Mouse (Mus musculus) layer of hippocampus, postnatal 36 days (tissue): ENCODE results near the gene Cenpf. TPM values are rescaled to one million over a fixed set of nuclear protein-coding genes. Genes with fewer than 3 reads are reported as not detected.
A peak's percentile ranks its signal among the peaks of the same experiment; 100 is the strongest.

Source experiments
- DNase-seq, 2 experiments: peaks; one replicate each; pipeline ENCODE4 v3.0.0; 2022
- total RNA-seq, 2 experiments: library from RNA; stranded (reverse); gene quantifications; 2 replicates each; pipeline ENCODE4 v1.2.3; 2021

Cenpf gene
- total RNA-seq, result 1 to 10 TPM; 1.2 to 1.9 TPM

DNA sequence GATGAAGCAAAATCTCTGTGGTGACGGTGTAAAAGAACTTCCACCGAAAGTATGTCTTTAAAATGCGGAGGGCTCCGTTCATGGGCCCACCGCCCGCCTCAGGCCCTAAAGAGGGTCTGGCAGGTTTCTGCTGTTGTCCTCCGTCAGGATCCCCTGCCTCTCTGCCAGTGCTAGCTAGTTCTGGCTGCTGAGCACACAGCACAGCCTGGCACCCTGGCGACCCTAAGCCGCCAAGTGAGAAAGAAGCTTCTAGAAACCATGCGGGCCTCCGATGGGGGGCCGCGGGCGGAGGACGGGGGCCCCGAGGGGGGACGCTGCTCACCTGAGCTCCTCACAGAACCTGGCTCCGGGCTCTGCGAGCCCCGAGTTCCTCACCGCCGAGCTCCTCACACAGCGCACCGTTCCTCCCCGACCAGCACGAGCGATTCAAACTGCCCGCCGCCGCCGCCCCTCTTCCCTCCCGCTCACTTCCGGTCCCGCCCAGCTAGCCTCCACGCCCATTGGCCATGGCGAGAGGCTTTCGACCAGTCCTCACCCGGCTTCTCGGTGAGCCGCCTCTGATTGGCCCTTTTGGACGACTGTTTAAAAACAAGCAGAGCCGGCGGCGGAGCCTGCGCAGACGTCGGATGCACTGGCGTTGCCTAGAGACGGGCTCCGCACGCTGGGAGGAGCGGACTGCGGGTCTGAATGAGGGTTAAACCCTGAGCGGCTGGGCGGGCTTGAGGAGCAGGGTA lies at the start of gene Cenpf:
TSS of gene Cenpf (minus strand) at position 433 of the 734 bp plus-strand sequence.
- DNase-seq, result peak; percentile 96 to 98

DNA sequence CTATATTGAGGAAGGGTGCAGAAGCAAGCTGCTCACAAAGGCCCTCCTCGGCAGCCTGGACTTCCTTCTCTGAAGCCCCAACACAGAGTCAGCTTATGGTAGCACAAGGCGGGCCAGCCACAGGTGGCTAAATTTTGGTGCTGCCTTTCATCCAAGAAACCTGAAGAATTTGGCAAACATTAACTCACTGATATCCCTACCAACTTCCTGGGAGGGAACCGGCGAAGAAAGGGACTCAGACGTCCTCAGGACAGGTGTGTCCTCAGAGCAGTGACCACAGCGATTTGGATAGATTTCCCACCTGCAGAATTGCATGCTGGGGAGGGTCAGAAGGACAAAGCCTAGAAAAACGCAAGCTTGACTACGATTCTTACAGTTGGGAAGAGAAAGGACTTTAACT lies 44.3 kb upstream of the Cenpf start:
- DNase-seq, result no peak

DNA sequence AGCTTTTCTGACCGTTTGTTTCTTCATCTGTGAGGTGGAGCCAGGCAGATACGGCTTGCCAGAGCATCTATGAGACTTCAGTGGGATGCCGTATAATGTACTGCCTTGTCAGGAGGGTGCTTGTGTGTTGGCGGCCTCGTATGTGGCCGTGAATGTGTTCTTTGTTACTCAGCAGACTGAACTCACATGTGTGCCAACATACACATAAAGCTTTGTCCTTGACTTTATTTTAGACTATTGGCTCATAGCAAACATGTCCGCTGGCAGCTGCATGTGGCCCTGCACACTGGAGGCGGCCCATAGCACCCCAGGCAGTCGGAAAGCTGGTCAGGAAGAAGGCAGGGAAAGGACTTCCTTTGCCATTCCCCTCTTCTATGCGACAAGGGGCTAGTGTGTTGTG lies 43.8 kb upstream of the Cenpf start:
- no peak for DNase-seq

DNA sequence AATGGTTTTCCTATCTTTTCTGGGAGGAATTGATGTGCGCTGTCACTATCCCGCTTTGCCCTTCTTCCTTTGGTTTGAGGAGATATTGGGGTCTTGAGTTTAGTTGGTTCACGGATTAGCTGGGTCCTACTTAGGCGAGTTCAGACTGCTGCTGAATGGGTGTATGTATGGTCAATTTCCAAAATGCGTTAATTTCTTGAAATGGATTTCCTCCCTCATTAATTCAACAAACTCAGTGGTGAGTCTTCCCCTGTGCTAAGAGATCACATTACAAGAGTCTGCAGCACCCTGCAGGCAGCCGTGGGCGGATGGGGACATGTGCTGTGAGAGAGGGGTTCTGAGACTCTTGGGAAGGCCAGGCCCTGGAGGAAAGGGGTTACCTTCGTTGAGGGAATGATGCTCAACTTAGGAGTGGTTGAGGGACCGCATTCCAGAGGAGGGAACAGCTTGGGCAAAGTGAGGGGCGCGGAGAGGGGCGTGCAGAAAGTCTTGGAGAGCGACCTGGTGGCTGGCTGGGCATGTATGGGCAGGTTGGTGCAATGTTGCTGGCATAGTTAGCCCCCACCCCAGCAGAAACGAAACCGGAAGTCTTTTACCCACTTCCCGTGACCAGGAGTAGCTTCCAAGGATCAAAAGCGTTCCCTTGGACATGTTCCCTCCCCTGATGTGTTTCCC lies 41.4 kb upstream of the Cenpf start:
- no peak for DNase-seq

DNA sequence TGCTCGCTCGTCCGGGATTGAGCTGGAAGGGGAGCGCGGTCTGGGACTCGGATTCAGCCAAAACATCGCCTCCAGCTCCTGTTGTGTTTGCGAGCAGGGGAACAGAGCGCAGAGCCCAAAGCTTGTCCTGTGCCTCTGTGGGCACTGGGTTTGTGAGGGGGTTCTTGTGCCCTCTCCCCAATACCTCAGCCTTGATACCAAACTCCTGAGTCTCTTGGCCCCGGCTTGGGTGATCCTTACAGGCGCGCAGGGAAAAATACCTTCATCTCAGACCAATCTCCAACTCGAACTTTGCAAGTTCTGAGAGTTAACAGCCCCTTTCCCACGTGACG lies 40.9 kb upstream of the Cenpf start:
- no peak for DNase-seq

DNA sequence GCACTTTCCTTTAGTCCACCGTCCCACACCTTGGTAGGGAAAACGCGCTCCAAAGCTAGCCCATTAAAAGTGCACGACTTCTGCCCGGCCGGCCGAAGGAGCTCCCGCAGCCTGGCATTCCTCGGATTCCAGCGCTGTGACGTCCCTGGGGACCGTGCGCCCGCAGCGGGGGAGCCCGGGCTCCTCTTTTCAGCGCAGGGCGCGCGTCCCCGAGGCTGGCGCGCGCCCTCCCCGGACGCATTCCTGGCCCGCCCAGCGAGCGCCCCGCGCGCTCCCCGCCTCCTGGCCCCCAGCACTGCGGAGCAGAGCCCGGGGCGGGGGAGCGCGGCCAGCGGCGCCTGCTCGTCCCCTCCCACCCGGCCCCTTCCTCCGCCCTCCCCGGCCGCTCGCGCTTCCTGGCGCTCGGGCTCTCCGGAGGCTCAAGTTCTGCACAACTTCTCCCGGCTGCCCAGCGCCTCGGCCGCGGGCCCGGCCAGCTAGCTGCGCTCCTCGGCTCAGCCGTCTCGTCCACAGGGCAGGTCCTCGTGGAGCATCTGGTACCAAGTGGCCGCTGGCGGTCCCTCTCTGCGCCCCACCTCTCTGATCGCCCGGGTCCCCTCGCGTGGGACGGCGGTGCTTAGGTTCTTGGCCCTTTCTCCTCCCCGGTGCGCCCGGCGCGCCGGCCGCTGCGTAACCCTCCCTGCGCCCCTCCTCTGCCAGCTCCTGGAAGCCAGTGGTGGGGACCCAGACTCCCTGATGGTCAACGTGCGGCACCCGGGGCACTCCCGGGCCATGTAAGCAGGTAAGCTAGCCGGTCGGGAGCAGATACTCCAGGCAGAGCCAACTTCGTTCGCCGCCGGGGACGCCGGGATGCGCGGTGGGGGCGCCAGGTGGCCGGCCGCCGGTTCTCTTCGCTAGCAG lies 40.2 kb upstream of the Cenpf start, which contains the start of gene Ptpn14:
TSS of gene Ptpn14 (plus strand) at position 385 of the 900 bp plus-strand sequence.
- peak; percentile 33 to 36 for DNase-seq

DNA sequence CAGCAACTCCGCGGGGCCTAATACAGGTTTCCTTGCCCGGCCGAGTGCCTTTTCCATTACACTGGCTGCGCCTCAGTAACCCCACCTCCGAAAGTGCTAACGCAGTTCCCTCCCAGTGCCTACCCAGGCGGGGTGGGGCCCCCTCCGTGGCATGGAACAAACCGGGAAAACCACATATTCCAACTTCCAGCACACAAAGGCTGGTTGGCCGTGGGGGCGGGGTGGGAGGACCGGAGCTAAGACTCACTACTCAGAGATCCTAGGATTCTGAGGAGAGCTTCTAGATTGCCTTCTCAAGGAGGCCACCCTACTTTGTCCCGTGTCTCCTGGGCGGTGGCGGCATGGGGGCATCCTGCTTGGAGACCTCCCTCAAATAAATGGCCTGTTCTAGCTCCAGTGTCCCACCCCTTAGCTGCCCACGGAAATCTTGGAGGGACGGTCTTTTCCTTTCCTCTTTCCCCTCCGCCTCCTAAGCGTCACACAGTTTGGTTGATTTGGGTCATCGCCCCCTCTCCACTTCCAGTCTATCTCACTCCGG lies 39.5 kb upstream of the Cenpf start:
- no peak for DNase-seq

DNA sequence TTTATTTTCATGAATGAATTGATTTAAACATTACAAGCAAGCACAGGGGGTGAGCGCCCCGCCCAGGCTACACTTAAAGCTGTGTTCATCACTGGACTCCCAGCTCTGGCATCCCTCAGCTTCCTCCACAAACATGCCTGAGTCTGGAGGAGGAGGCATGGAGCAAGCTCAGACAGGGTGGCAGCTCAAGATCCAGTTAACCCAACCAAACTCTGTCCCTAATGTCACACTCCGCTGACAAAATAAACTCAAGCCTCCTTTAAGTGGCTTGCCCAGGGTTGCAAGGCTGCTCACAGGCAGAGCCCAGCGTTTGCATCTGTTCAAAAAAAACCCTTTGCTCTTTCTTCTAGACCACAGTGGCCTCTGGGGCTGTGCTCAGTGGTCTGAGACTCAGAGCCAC lies 38.2 kb upstream of the Cenpf start:
- no peak for DNase-seq

DNA sequence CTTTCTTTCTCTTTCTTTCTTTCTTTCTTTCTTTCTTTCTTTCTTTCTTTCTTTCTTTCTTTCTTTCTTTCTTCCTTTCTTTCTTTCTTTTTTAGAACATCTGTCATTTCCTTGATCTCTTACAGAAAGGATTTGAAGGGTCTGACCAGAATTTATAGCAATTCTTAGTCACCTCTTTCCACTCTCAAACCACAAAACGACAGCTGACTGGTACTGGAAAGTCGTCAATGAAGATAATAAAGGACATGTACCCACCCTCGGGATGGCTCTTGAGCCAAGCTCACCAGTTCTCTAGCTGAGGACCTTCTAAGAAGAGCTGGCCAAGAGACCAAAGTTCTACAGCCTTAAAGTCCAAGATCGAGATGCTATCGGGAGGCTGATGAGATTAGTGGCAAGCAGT lies 30.7 kb upstream of the Cenpf start:
- DNase-seq, result no peak

DNA sequence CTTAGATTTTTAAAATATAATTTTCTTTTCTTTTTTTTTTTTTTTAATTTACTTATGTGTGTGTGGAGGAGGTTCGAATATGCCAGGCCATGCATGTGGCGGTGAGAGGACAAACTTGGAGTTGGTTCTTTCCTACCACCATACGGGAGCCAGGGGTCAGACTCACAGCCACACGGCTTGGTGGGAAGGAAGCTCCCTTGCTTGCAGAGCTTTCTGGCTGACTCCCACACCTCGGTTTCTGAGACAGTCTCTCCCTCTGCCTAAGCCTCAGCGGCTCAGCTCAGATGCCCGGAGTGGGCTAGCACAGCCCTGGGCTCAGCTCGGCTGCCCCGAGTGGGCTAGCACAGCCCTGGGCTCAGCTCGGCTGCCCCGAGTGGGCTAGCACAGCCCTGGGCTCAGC lies 29.7 kb upstream of the Cenpf start:
- DNase-seq, result no peak

DNA sequence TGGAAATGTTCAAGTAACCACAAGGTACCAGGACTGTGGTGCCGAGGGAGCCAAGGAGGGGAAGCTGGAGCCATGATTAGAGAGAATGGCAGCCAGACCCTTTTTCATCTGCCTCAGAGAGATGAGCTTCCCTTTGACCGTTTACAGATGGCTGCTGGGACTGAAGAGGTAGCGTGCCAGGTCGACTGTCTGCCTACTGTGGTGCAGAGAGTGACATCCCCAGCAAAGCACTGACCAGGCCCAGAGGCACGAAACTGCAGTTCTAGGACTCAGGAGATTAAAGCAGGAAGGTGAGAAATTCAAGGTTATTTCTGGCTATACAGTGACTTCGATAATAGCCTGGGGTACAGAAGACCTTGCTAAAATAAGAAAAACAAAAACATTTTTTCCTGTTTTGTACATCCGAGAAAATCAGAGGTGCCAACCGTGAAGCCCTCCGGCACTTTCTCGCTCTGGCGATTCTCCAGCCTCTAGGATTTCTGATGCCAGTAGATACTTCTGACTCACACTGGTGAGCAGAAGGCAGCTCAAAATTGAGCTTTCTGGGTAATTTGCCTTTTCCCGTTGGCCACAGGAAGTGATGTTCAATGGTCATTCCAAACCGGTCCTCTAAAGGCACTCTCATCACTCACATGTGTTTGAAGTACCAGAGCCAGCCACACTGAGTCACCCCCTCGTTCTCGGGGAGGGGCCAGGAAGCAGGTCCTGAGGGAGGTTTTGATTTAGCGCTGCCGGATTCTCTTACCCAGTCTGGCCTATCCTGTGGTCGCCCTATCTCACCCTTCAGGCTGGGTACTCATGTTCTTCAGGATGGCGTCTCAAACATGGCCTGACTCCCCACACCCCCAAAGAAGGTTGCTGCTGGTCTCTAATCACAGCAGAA lies 28.3 kb upstream of the Cenpf start:
- no peak for DNase-seq

DNA sequence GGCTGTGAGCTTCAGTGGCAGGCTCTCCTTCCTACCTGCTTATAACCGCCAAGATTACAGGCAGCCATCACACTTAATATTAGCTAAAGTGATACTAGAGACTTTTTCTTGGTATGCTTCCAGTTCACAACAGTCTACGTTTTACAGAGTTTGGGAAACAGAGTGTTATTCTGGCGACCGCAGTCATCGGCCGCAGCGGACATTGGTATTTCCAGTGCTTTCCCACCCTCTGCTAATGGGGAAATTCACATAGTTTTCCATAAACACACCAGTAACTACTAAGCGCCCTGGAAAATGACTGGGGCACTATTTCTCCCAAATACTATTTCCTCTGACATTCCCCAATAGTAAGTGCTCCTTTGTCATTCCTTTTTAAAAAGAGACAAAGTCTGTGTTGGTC lies 21.1 kb upstream of the Cenpf start:
- DNase-seq, result no peak

DNA sequence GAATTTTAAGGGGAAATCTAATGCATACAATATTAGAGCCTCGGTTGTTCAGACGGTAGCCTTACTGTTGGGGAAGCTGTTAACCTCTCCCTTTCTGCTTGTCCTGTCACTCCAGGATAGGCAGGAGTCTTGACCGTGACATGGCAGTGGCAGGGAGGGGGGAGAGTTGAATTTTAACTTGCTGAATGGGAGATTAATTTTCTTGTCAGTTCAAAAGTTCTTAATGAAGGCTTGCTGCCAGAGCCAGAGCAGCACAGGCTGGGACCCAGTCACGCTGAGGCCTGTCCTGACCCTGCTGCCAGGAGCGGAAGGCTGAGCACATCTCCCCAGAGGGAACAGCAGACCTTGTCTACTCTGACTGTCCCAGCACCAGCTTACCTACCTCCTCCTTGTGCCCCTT lies 19.5 kb upstream of the Cenpf start:
- DNase-seq, result no peak

DNA sequence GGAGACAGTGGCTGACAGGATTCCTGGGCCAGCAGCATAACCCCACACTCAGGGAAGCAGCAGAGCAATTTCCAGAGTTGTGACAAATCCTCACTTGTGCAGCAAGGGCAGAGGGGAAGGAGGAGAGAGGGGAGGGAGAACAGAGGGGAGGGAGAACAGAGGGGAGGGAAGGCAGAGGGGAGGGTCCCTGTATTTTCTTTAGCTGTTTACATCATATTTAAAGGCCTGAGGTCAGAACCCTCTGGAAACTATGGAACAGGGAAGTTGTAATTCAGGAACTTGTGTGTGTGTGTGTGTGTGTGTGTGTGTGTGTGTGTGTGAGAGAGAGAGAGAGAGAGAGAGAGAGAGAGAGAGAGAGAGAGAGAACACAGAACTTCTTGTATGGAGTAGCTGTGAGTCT lies 19.1 kb upstream of the Cenpf start:
- no peak for DNase-seq

DNA sequence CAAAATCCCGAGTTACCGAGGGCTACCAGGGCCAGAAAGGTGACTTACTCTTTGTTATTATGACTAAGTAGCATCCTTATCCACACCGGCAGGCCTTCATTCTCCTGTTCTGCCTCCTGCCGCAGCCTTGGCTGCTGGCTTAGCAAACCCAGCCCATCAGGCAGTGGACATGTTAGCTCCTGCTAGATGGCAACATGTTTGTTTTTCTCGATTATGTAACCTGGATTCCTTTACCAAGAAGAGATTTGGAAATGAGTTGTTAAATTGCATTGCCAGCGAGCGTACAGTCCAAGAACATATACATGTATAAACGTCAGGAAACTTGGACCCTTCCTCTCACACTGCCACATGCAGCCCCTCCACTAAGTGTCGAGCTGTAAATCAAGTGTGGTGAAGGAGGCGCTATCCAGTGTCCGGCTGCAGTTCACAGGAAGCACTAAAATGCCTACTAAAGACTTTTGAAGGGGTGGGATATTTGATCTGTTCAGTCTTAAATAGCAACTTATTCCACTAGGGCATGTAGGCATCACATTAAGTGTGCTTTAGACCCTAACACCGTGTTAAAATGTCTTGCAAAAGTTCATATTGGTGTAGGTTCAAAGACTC lies 18.3 kb upstream of the Cenpf start:
- DNase-seq, result no peak

DNA sequence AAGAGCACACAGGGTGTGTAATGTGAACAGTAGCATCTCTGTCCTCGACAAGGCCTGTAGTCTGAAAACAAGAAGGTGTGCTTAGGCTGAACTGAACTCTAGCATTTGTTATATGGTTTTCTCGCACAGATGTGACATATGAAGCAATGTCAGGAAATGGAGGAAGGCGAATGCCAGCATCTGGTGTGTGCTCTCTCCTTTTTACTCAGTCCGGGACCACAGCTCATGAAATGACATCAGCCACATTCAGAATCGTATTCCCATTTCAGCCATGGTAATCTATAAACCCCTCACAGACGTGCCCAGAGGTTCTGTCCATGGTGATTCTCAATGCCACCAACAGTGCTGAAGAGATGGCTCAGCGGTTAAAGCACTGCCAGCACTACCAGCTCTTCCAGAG lies 15.7 kb upstream of the Cenpf start:
- no peak for DNase-seq

DNA sequence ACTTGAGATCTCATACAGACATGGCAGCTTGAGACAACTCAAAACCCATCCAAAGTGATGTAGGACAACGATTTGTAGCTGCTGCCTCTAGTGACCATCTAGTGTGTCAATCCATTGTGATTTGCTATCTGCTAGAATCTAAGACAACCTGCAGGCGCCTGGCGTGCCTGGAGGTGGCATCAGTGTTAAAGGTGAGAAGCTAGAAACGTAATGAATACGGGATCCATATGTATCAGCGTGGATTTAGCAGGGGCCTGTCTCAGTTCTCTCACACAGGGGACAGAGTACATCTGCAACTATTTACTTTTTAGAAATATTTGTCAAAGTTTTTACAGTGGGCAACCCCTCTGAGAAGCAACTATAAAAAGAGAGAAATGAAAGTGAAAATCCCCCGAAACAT lies 15.3 kb upstream of the Cenpf start:
- no peak for DNase-seq

DNA sequence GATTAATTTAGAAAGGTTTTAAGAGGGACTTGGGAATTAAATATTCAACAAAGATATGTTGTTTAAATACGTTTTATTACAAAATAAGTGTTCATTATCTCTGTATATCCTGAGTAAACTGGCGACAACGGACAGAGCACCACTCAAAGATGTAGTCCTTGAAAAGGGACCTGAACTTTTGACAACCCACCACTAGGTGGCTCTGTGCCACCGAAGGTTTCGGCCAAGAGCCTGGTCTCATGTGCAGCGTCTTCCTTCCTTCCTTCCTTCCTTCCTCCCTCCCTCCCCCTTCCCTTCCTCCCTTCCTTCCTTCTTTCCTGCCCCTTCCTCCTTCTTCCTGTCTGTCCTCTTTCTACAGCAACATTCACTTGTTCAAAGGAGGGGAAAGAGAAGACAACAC lies 13.1 kb upstream of the Cenpf start:
- peak; percentile 48 to 58 for DNase-seq

DNA sequence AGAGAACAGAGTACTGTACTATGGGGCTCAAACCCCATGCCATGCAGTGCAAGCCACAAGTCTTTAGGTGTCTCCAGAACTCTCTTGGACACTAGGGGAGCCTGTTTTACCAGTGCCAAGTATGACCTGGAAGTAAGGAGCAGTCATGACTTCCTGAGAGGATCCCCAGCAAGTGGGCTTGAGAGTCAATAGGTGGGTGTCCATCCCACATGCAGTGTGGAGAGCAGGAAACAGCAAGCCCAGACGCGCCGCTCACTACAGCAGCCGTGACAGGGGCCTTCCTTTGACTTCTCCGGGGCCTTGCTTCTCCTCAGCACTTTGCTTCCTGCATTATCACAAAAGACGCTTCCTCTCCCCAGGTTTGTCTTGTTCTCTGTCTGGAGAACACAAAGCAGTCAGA lies 12.3 kb upstream of the Cenpf start:
- DNase-seq, result no peak

DNA sequence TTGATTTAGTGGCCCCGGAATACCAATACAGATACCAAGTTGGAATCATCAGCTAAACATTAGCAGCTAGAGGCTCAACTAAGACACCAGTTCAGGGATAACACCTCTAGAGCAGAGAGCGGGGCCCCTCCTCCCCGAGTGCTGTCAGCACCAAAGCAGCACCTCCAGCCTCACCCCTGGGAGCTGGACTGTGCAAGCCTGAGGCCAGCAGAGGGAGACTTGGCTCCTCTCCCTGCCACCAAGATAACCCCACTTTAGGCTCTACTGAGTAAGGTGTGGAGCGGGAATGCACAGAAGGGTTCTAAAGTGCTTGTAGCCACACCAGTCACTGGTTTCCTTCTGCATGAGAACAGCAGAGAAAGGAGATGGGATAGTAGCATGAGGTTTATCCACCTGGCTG lies 10.5 kb upstream of the Cenpf start:
- DNase-seq, result no peak

DNA sequence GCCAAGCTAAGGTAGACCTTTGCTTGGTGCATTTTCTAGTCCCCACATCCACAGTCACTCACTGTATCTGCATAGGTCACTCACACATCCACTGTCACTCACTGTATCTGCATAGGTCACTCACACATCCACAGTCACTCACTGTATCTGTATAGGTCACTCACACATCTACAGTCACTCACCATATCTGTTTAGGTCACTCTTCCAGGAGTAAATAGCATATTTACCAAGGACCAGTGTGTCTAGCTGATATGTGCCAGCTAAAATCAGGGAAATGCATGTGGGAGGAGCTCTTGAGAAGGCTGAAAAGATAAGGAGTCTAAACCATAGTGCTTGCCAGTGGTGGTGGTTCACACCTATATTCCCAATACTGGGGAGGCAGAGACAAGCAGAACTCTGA lies 7.4 kb upstream of the Cenpf start:
- no peak for DNase-seq

DNA sequence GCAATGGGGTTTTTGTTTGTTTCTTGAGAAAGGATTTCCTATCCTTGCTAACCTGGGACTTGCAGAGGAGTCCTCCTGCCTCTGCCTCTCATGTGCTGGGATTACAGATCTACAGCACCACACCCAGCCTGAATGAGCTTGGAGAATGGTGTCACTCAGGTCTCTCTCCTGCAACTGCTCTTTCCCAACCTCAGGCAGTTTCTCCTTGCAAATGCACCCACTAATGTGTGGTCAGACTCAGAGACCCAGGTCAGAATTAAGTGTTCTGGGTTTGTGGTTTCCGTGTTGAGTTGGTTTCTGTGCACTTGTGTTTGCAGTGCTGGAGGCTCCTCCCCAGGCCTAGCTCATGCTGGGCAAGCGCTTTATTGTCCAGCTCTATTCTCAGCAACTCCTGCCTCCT lies 6.5 kb upstream of the Cenpf start:
- DNase-seq, result no peak
